Comparison of ENCODE assay signal across 11 mouse cellular contexts in the genomic region with DNA sequence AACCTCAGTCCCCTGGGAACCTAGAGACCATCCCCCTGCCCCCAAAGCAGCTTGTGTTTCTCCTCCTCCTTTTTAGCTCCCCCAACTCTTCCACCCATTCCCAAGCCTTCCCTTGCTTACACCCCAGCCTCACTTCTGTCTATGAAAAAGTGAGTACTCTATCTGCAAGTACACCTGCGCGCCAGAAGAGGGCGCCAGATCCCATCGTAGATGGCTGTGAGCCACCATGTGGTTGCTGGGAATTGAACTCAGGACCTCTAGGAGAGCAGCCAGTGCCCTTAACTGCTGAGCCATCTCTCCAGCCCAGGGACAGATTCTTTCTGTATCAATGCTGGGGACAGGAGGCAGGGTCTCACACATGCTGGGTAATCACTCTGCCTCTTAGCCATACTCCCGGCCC. TPM values are rescaled to one million over a fixed set of nuclear protein-coding genes. Genes with fewer than 3 reads are reported as not detected.
DNase-seq lines count a peak whose midpoint lies in the region; ATAC-seq and TF ChIP-seq lines count a peak whose summit lies in the region.
"Had no signal": no experiment of that assay in that cellular context is flagged by ENCODE, and none has a peak within 500 bp of the region (broad histone marks: within the 10 kb centered on the region; RNA-seq: fewer than 3 reads in every experiment).

No protein-coding gene starts in this region.

- TF ChIP-seq EP300 in heart, postnatal 0 days (IDR thresholded peaks at IDR 0.05; ENCODE audit: low read depth), result no peak

- H3K27me3 ChIP-seq in heart, postnatal 0 days (ENCODE audit: control insufficient read depth, insufficient read depth, low read length), result no peaks in the 10 kb centered on the region
- no peaks in the 10 kb centered on the region for H3K27me3 ChIP-seq in testis, adult 2 months (ENCODE audit: control insufficient read depth, insufficient read depth, low read length)

- no peak for TF ChIP-seq POLR2A in testis, adult 2 months (IDR thresholded peaks at IDR 0.05; ENCODE audit: control insufficient read depth, low read depth, low read length)

- H3K4me1 ChIP-seq in heart, postnatal 0 days (ENCODE audit: control insufficient read depth, insufficient read depth), result no peaks in the 10 kb centered on the region
- H3K4me1 ChIP-seq in testis, adult 2 months (ENCODE audit: control insufficient read depth, insufficient read depth, low read length), result peaks cover 8% of the 10 kb centered on the region
- H3K4me1 ChIP-seq: hindbrain, embryonic 13.5 days had no signal

- no peak for DNase-seq in heart, postnatal 0 days (ENCODE audit: low spot score)
- DNase-seq in heart, adult 18-20 months, result no peak
- no peak for DNase-seq in testis, postnatal 14 days (ENCODE audit: low spot score)
- no peak for DNase-seq in urinary bladder, postnatal 14 days (ENCODE audit: low spot score)
- no peak for DNase-seq in right cerebral cortex, postnatal 10 days (ENCODE audit: low spot score in 2 of 2)
- DNase-seq: lung, adult 18-20 months; spleen, adult 18-20 months had no signal

- H3K36me3 ChIP-seq in heart, postnatal 0 days (replicated peaks; ENCODE audit: control insufficient read depth, insufficient read depth, low read length), result no peaks in the 10 kb centered on the region
- no peaks in the 10 kb centered on the region for H3K36me3 ChIP-seq in testis, adult 2 months (ENCODE audit: control insufficient read depth, insufficient read depth, low read length)
- H3K36me3 ChIP-seq: hindbrain, embryonic 13.5 days had no signal

- no peak overlapping the region for H3K9ac ChIP-seq in heart, postnatal 0 days (replicated peaks; ENCODE audit: low read depth, low read length)
- H3K9ac ChIP-seq: hindbrain, embryonic 13.5 days had no signal

- no peak overlapping the region for H3K4me3 ChIP-seq in heart, postnatal 0 days (ENCODE audit: low read depth, low read length)
- H3K4me3 ChIP-seq in testis, adult 2 months (ENCODE audit: control insufficient read depth, low read depth, low read length), result no peak overlapping the region
- H3K4me3 ChIP-seq: hindbrain, embryonic 13.5 days had no signal

- no peaks in the 10 kb centered on the region for H3K9me3 ChIP-seq in heart, postnatal 0 days (replicated peaks; ENCODE audit: control insufficient read depth, low read length)
- H3K9me3 ChIP-seq: hindbrain, embryonic 13.5 days had no signal

- TF ChIP-seq CTCF in heart, postnatal 0 days (IDR thresholded peaks at IDR 0.05; ENCODE audit: low read depth), result peak; percentile 40
- peak; percentile 83 for TF ChIP-seq CTCF in testis, adult 2 months (IDR thresholded peaks at IDR 0.05; ENCODE audit: control insufficient read depth, insufficient read depth, insufficient replicate concordance, low read depth, low read length)

- H3K4me2 ChIP-seq in heart, postnatal 0 days (ENCODE audit: low read depth, low read length), result no peak overlapping the region
- H3K4me2 ChIP-seq: hindbrain, embryonic 13.5 days had no signal

- H3K27ac ChIP-seq in heart, postnatal 0 days (ENCODE audit: low read depth), result no peak overlapping the region
- H3K27ac ChIP-seq in testis, adult 2 months (ENCODE audit: control insufficient read depth, insufficient read depth, low read depth, low read length), result no peak overlapping the region
- H3K27ac ChIP-seq: hindbrain, embryonic 13.5 days had no signal

- ATAC-seq in heart, postnatal 0 days (ENCODE audit: insufficient read depth, low read depth), result no peak
- peak; percentile 36; the same call in 1 of the 2 replicates for ATAC-seq in erythroid progenitor cell, adult 5-6 weeks (replicated peaks; ENCODE audit: low FRiP score, poor library complexity, severe bottlenecking)
- no peak for ATAC-seq in monocyte, adult 5-6 weeks (replicated peaks; ENCODE audit: insufficient number of reproducible peaks, low FRiP score, low TSS enrichment, poor library complexity, severe bottlenecking)

- WGBS in heart, postnatal 0 days, result 21% methylated on average over 5 of the region's 5 CpGs

RNA-seq across cellular contexts. Expression of a gene that starts 7.8 kb away (rescaled TPM):
- 40.7 and 43.2 TPM in 2 replicates for total RNA-seq in heart, postnatal 0 days (2014; rRNA removed; ENCODE audit: low replicate concordance)
- 6.3 and 6.8 TPM in 2 replicates for polyA plus RNA-seq in heart, postnatal 0 days (2015; fragmentation: Nextera tagmentation; extraction: Ambion mirVana)
- total RNA-seq in heart, adult 18-20 months (2021), result 10 to 100 TPM; 33.8 to 40.6 TPM
- 7.2 and 12.3 TPM in 2 replicates for polyA plus RNA-seq in testis, adult 2 months (2012; rRNA removed)
- under 0.01 TPM in 1 of 2 replicates, not detected in the other for total RNA-seq in erythroid progenitor cell, adult 5-6 weeks (2015; ENCODE audit: low replicate concordance)
- not detected in 2 replicates for total RNA-seq in erythroid progenitor cell, adult 5-6 weeks (2017; ENCODE audit: low replicate concordance)
- total RNA-seq in monocyte, adult 5-6 weeks (2017), result 0.29 to 0.48 TPM in 2 of 3 replicates, not detected in the other

RNA-seq across cellular contexts. Expression of a gene that starts 17.7 kb away (rescaled TPM):
- total RNA-seq in heart, postnatal 0 days (2014; rRNA removed; ENCODE audit: low replicate concordance), result 0.53 and 3.1 TPM in 2 replicates
- 5.9 and 6.0 TPM in 2 replicates for polyA plus RNA-seq in heart, postnatal 0 days (2015; fragmentation: Nextera tagmentation; extraction: Ambion mirVana)
- total RNA-seq in heart, adult 18-20 months (2021), result 1 to 10 TPM; 4.1 to 5.9 TPM
- 1.7 and 1.9 TPM in 2 replicates for polyA plus RNA-seq in testis, adult 2 months (2012; rRNA removed)
- total RNA-seq in erythroid progenitor cell, adult 5-6 weeks (2015; ENCODE audit: low replicate concordance), result 21.8 and 24.1 TPM in 2 replicates
- total RNA-seq in erythroid progenitor cell, adult 5-6 weeks (2017; ENCODE audit: low replicate concordance), result 4.9 and 22.2 TPM in 2 replicates
- total RNA-seq in monocyte, adult 5-6 weeks (2017), result 64.4 to 104 TPM (median 95.5 TPM) in 3 replicates

RNA-seq across cellular contexts. Expression of a gene that starts 19.2 kb away (rescaled TPM):
- 42.6 and 59.1 TPM in 2 replicates for total RNA-seq in heart, postnatal 0 days (2014; rRNA removed; ENCODE audit: low replicate concordance)
- polyA plus RNA-seq in heart, postnatal 0 days (2015; fragmentation: Nextera tagmentation; extraction: Ambion mirVana), result 3.3 and 4.4 TPM in 2 replicates
- 10 to 100 TPM; 13.6 to 17.4 TPM for total RNA-seq in heart, adult 18-20 months (2021)
- 9.6 and 11.2 TPM in 2 replicates for polyA plus RNA-seq in testis, adult 2 months (2012; rRNA removed)
- 8.3 and 9.2 TPM in 2 replicates for total RNA-seq in erythroid progenitor cell, adult 5-6 weeks (2015; ENCODE audit: low replicate concordance)
- total RNA-seq in erythroid progenitor cell, adult 5-6 weeks (2017; ENCODE audit: low replicate concordance), result 8.7 and 19.7 TPM in 2 replicates
- total RNA-seq in monocyte, adult 5-6 weeks (2017), result 26.8 to 34.9 TPM (median 30.9 TPM) in 3 replicates

RNA-seq across cellular contexts. Expression of a gene that starts 25.8 kb away (rescaled TPM):
- total RNA-seq in heart, postnatal 0 days (2014; rRNA removed; ENCODE audit: low replicate concordance), result 2.7 and 5.8 TPM in 2 replicates
- 0.85 and 1.9 TPM in 2 replicates for polyA plus RNA-seq in heart, postnatal 0 days (2015; fragmentation: Nextera tagmentation; extraction: Ambion mirVana)
- total RNA-seq in heart, adult 18-20 months (2021), result under 1 TPM in 1 of 2 experiments, not detected in 1; 0.23 TPM
- 0.43 and 0.66 TPM in 2 replicates for polyA plus RNA-seq in testis, adult 2 months (2012; rRNA removed)
- 0.84 and 1.1 TPM in 2 replicates for total RNA-seq in erythroid progenitor cell, adult 5-6 weeks (2015; ENCODE audit: low replicate concordance)
- 1.7 TPM in 1 of 2 replicates, not detected in the other for total RNA-seq in erythroid progenitor cell, adult 5-6 weeks (2017; ENCODE audit: low replicate concordance)
- 3.7 to 7.3 TPM (median 5.1 TPM) in 3 replicates for total RNA-seq in monocyte, adult 5-6 weeks (2017)

RNA-seq across cellular contexts. Expression of a gene that starts 31.6 kb away (rescaled TPM):
- total RNA-seq in heart, postnatal 0 days (2014; rRNA removed; ENCODE audit: low replicate concordance), result 29.6 and 42.5 TPM in 2 replicates
- 79.9 and 86.5 TPM in 2 replicates for polyA plus RNA-seq in heart, postnatal 0 days (2015; fragmentation: Nextera tagmentation; extraction: Ambion mirVana)
- total RNA-seq in heart, adult 18-20 months (2021), result 10 to 100 TPM; 40.9 to 43.3 TPM
- polyA plus RNA-seq in testis, adult 2 months (2012; rRNA removed), result 56.6 and 63.4 TPM in 2 replicates
- 39.4 and 63.8 TPM in 2 replicates for total RNA-seq in erythroid progenitor cell, adult 5-6 weeks (2015; ENCODE audit: low replicate concordance)
- total RNA-seq in erythroid progenitor cell, adult 5-6 weeks (2017; ENCODE audit: low replicate concordance), result 16.6 and 24.9 TPM in 2 replicates
- total RNA-seq in monocyte, adult 5-6 weeks (2017), result 8.6 to 21.8 TPM (median 14.6 TPM) in 3 replicates

Comparison
In these comparisons a context has a peak if more than half of its experiments do, and no peak if none do; other contexts are left out.
1. RNA of a gene that starts 7.8 kb away (total RNA-seq): 40.7 to 43.2 TPM in heart, postnatal 0 days and 33.8 to 40.6 TPM in heart, adult 18-20 months; 0.29 to 0.48 TPM in monocyte, adult 5-6 weeks and under 0.01 TPM in erythroid progenitor cell, adult 5-6 weeks; every median in the first group is over 10 times any median in the second.